Mouse (Mus musculus) MEL (cell line): ENCODE measurements around the gene Macf1. TPM values are rescaled to one million over a fixed set of nuclear protein-coding genes. Genes with fewer than 3 reads are reported as not detected.

Experiments used
- DNase-seq: peaks from one replicate; pipeline ENCODE4 v3.0.0; 2011; ENCODE audit warnings: low read depth, low spot score
- H3K27ac ChIP-seq: 2 replicates; pipeline ENCODE4 v1.5.1; 2012; ENCODE audit warnings: low read depth, mild to moderate bottlenecking, control low read depth, low read length, moderate library complexity; ENCODE audit not compliant: control insufficient read depth
- H3K27me3 ChIP-seq, 2 experiments: fragments of 150-350 bp in 1 of 2; sonication (generic) in 1 of 2; 2 replicates each; pipeline ENCODE4 v1.6.1; 2012; ENCODE audit warnings: low read length in 2 of 2, mild to moderate bottlenecking in 2 of 2, improper control_type of control experiment in 1 of 2, moderate library complexity in 1 of 2; ENCODE audit not compliant: insufficient read depth in 2 of 2, control insufficient read depth in 1 of 2
- H3K36me3 ChIP-seq, 2 experiments: 2 replicates each; pipeline ENCODE4 v1.6.1; 2012 to 2014; ENCODE audit warnings: low read length in 2 of 2, improper control_type of control experiment in 1 of 2, inconsistent platforms in 1 of 2, mild to moderate bottlenecking in 1 of 2; ENCODE audit not compliant: insufficient read depth in 2 of 2, control insufficient read depth in 1 of 2
- H3K4me1 ChIP-seq, 2 experiments: fragments of 150-350 bp in 1 of 2; sonication (generic) in 1 of 2; 2 replicates each; pipeline ENCODE4 v1.6.1; 2012; ENCODE audit warnings: low read length in 2 of 2, improper control_type of control experiment in 1 of 2, mild to moderate bottlenecking in 1 of 2; ENCODE audit not compliant: insufficient read depth in 2 of 2, control insufficient read depth in 1 of 2
- H3K4me3 ChIP-seq, 2 experiments: fragments of 150-350 bp in 1 of 2; sonication (generic) in 1 of 2; 2 replicates each; pipeline ENCODE4 v1.5.1; 2012; ENCODE audit warnings: low read depth in 2 of 2, low read length in 2 of 2, mild to moderate bottlenecking in 2 of 2, moderate library complexity in 2 of 2, control low read depth in 1 of 2, improper control_type of control experiment in 1 of 2; ENCODE audit not compliant: control insufficient read depth in 1 of 2, insufficient read depth in 1 of 2
- H3K79me2 ChIP-seq: 2 replicates; pipeline ENCODE4 v1.6.1; 2012; ENCODE audit warnings: mild to moderate bottlenecking, low read length, moderate library complexity; ENCODE audit not compliant: control insufficient read depth, poor library complexity, insufficient read depth
- H3K9ac ChIP-seq: 2 replicates; pipeline ENCODE4 v1.6.1; 2012; ENCODE audit warnings: low read depth, mild to moderate bottlenecking, control low read depth, low read length, moderate library complexity; ENCODE audit not compliant: control insufficient read depth, poor library complexity, severe bottlenecking
- H3K9me3 ChIP-seq: fragments of 150-350 bp; sonication (generic); replicated peaks from 2 replicates; pipeline ENCODE4 v1.6.1; 2012; ENCODE audit warnings: mild to moderate bottlenecking, low read length, improper control_type of control experiment, moderate library complexity; ENCODE audit not compliant: insufficient read depth
- BHLHE40 ChIP-seq: IDR thresholded peaks from 2 replicates; pipeline ENCODE4 v1.6.1; 2012; ENCODE audit warnings: low read depth, mild to moderate bottlenecking, inconsistent platforms, low read length, improper control_type of control experiment, borderline replicate concordance
- CHD1 ChIP-seq: IDR thresholded peaks from 2 replicates; pipeline ENCODE4 v1.6.1; 2012; ENCODE audit warnings: low read depth, mild to moderate bottlenecking, inconsistent platforms, low read length, improper control_type of control experiment
- CTCF ChIP-seq, 3 experiments: IDR thresholded peaks in 2 of 3; conservative IDR thresholded peaks in 1 of 3; 2 replicates each; pipeline ENCODE4 v1.5.1; 2011 to 2012; ENCODE audit warnings: low read length in 3 of 3, low read depth in 2 of 3, mild to moderate bottlenecking in 2 of 3, improper control_type of control experiment in 1 of 3, inconsistent platforms in 1 of 3, mixed read lengths in 1 of 3, moderate library complexity in 1 of 3; ENCODE audit not compliant: control insufficient read depth in 1 of 3, insufficient read depth in 1 of 3, poor library complexity in 1 of 3, severe bottlenecking in 1 of 3
- E2F4 ChIP-seq: IDR thresholded peaks from 2 replicates; pipeline ENCODE4 v1.6.1; 2011; ENCODE audit warnings: low read depth, low read length, improper control_type of control experiment, borderline replicate concordance
- ELF1 ChIP-seq: IDR thresholded peaks from 2 replicates; pipeline ENCODE4 v1.6.1; 2014; ENCODE audit warnings: low read depth, mild to moderate bottlenecking, inconsistent platforms, low read length, improper control_type of control experiment, moderate library complexity
- EP300 ChIP-seq, 2 experiments: IDR thresholded peaks; 2 replicates each; pipeline ENCODE4 v1.6.1; 2011; ENCODE audit warnings: improper control_type of control experiment in 2 of 2, low read length in 2 of 2, low read depth in 1 of 2, mild to moderate bottlenecking in 1 of 2
- ETS1 ChIP-seq: IDR thresholded peaks from 2 replicates; pipeline ENCODE4 v1.6.1; 2012; ENCODE audit warnings: low read depth, mild to moderate bottlenecking, inconsistent platforms, low read length, improper control_type of control experiment, moderate library complexity
- GABPA ChIP-seq: IDR thresholded peaks from 2 replicates; pipeline ENCODE4 v1.6.1; 2012; ENCODE audit warnings: low read depth, mild to moderate bottlenecking, inconsistent platforms, low read length, improper control_type of control experiment, moderate library complexity
- HCFC1 ChIP-seq: IDR thresholded peaks from 2 replicates; pipeline ENCODE4 v1.6.1; 2012; ENCODE audit warnings: low read depth, mild to moderate bottlenecking, inconsistent platforms, low read length, improper control_type of control experiment, moderate library complexity
- KAT2A ChIP-seq: conservative IDR thresholded peaks from 2 replicates; pipeline ENCODE4 v1.6.1; 2012; ENCODE audit warnings: low read depth, low read length, improper control_type of control experiment, inconsistent platforms
- MEF2A ChIP-seq: IDR thresholded peaks from 2 replicates; pipeline ENCODE4 v1.6.1; 2014; ENCODE audit warnings: low read depth, mild to moderate bottlenecking, inconsistent platforms, low read length, improper control_type of control experiment; ENCODE audit not compliant: poor library complexity, insufficient replicate concordance, severe bottlenecking; ENCODE audit errors: extremely low read depth
- MYC ChIP-seq: IDR thresholded peaks from 2 replicates; pipeline ENCODE4 v1.6.1; 2011; ENCODE audit warnings: low read depth, mild to moderate bottlenecking, low read length, improper control_type of control experiment, moderate library complexity
- NELFE ChIP-seq: IDR thresholded peaks from 2 replicates; pipeline ENCODE4 v1.6.1; 2011; ENCODE audit warnings: low read depth, low read length, improper control_type of control experiment
- POLR2A ChIP-seq, 2 experiments: IDR thresholded peaks; 2 replicates each; pipeline ENCODE4 v1.6.1; 2011 to 2012; ENCODE audit warnings: low read length in 2 of 2, mild to moderate bottlenecking in 2 of 2, control low read depth in 1 of 2, improper control_type of control experiment in 1 of 2, low read depth in 1 of 2, moderate library complexity in 1 of 2; ENCODE audit not compliant: control insufficient read depth in 1 of 2, insufficient read depth in 1 of 2, poor library complexity in 1 of 2
- POLR2AphosphoS2 ChIP-seq: IDR thresholded peaks from 2 replicates; pipeline ENCODE4 v1.6.1; 2011; ENCODE audit warnings: low read length, improper control_type of control experiment
- SIN3A ChIP-seq: IDR thresholded peaks from 2 replicates; pipeline ENCODE4 v1.6.1; 2012; ENCODE audit warnings: low read length, improper control_type of control experiment, inconsistent platforms
- SMC3 ChIP-seq: IDR thresholded peaks from 2 replicates; pipeline ENCODE4 v1.6.1; 2011; ENCODE audit warnings: low read depth, low read length, improper control_type of control experiment
- UBTF ChIP-seq: IDR thresholded peaks from 2 replicates; pipeline ENCODE4 v1.6.1; 2012; ENCODE audit warnings: low read depth, mild to moderate bottlenecking, inconsistent platforms, low read length, improper control_type of control experiment, moderate library complexity, borderline replicate concordance; ENCODE audit not compliant: insufficient read depth
- USF1 ChIP-seq: IDR thresholded peaks from 2 replicates; pipeline ENCODE4 v1.6.1; 2014; ENCODE audit warnings: low read depth, mild to moderate bottlenecking, inconsistent platforms, low read length, improper control_type of control experiment, moderate library complexity
- ZC3H11A ChIP-seq: IDR thresholded peaks from 2 replicates; pipeline ENCODE4 v1.6.1; 2012; ENCODE audit warnings: low read depth, mild to moderate bottlenecking, inconsistent platforms, low read length, improper control_type of control experiment
- ZKSCAN1 ChIP-seq: IDR thresholded peaks from 2 replicates; pipeline ENCODE4 v1.6.1; 2012; ENCODE audit warnings: low read depth, mild to moderate bottlenecking, inconsistent platforms, low read length, improper control_type of control experiment, moderate library complexity
- ZMIZ1 ChIP-seq: IDR thresholded peaks from 2 replicates; pipeline ENCODE4 v1.6.1; 2012; ENCODE audit warnings: low read depth, mild to moderate bottlenecking, inconsistent platforms, low read length, improper control_type of control experiment, moderate library complexity
- polyA plus RNA-seq, 2 experiments: library from polyadenylated mRNA; stranded (reverse) in 1 of 2; unstranded in 1 of 2; fragments of >175 nt in 1 of 2; fragments of >200 nt in 1 of 2; gene quantifications; 2 replicates each; pipeline versions ENCODE4 v1.2.1 to v1.2.4; 2012; ENCODE audit warnings: low replicate concordance in 2 of 2, low read depth in 1 of 2; ENCODE audit not compliant: insufficient read length in 2 of 2, insufficient read depth in 1 of 2, missing spikeins in 1 of 2
- total RNA-seq: library from RNA; depleted of rRNA; stranded (reverse); fragments of 300-350 nt; gene quantifications from 2 replicates; pipeline ENCODE4 v1.2.3, GENCODE M21; 2012

The Macf1 gene
- total and polyA plus RNA-seq, 3 experiments, result 18.5 to 71.4 (median 60.8) TPM

- DNase-seq, result no peak
- H3K27ac ChIP-seq, result no peak overlapping the region
- no peaks in the 10 kb centered on the region for H3K79me2 ChIP-seq
Observed at GRCm38 (mm10) chr4:123652130-123652529, 32.0 kb downstream of the Macf1 start.

GRCm38 (mm10) chr4:123649131-123649530, 35.0 kb downstream of the Macf1 start:
- Histone ChIP-seq H3K27ac (no peak overlapping the region), H3K79me2 (no peaks in the 10 kb centered on the region), H3K4me1 (peaks cover under 1 to 3% of the 10 kb centered on the region in 2 experiments), H3K9me3 (no peaks in the 10 kb centered on the region), H3K36me3 (no peaks in the 10 kb centered on the region), H3K27me3 (peaks cover 0 to 1% of the 10 kb centered on the region in 2 experiments; a peak in 1 of 4 replicates)
- DNase-seq, result no peak
- TF ChIP-seq MEF2A (no peak), CTCF (IDR thresholded peaks at IDR 0.05 in 2 of 3, conservative IDR thresholded peaks at IDR 0.05 in 1 of 3; ENCODE audit: control insufficient read depth in 1 of 3, insufficient read depth in 1 of 3, low read depth in 2 of 3, low read length in 3 of 3, poor library complexity in 1 of 3, severe bottlenecking in 1 of 3) (no peak), POLR2AphosphoS2 (no peak), POLR2A (IDR thresholded peaks at IDR 0.05; ENCODE audit: control insufficient read depth in 1 of 2, insufficient read depth in 1 of 2, low read depth in 1 of 2, low read length in 2 of 2, poor library complexity in 1 of 2) (no peak), BHLHE40 (no peak), NELFE (no peak), HCFC1 (no peak), E2F4 (no peak), SIN3A (no peak), SMC3 (no peak), MYC (no peak), EP300 (IDR thresholded peaks at IDR 0.05; ENCODE audit: low read depth in 1 of 2, low read length in 2 of 2) (no peak)
- TF ChIP-seq, all 39 proteins: peak for 0
- Histone ChIP-seq H3K4me3 (no peak overlapping the region), H3K9ac (no peak overlapping the region)

More at GRCm38 (mm10) chr4:123652130-123652529, 32.0 kb downstream of the Macf1 start:
- no peak overlapping the region for H3K4me3 ChIP-seq
- no peak for TF ChIP-seq KAT2A
- no peak for TF ChIP-seq ETS1
- TF ChIP-seq POLR2A (IDR thresholded peaks at IDR 0.05; ENCODE audit: control insufficient read depth in 1 of 2, insufficient read depth in 1 of 2, low read depth in 1 of 2, low read length in 2 of 2, poor library complexity in 1 of 2), result no peak
- no peak for TF ChIP-seq BHLHE40
- no peak for TF ChIP-seq MEF2A
- no peak for TF ChIP-seq SMC3
- TF ChIP-seq USF1, result no peak
- no peak for TF ChIP-seq CHD1
- TF ChIP-seq SIN3A, result no peak
- TF ChIP-seq POLR2AphosphoS2, result no peak
- TF ChIP-seq ELF1, result no peak
- TF ChIP-seq UBTF, result no peak
- TF ChIP-seq ZKSCAN1, result no peak
- TF ChIP-seq ZMIZ1, result no peak
- TF ChIP-seq ZC3H11A, result no peak
- no peak for TF ChIP-seq GABPA
- H3K4me1 ChIP-seq, result peaks cover 8 to 10% of the 10 kb centered on the region in 2 experiments
- H3K27me3 ChIP-seq, result peaks cover 0 to 1% of the 10 kb centered on the region in 2 experiments; a peak in 1 of 4 replicates
- H3K36me3 ChIP-seq, result peaks cover 0 to 6% of the 10 kb centered on the region in 2 experiments; a peak in 2 of 4 replicates
- H3K9me3 ChIP-seq, result no peaks in the 10 kb centered on the region
- no peak overlapping the region for H3K9ac ChIP-seq
